Mouse (Mus musculus): ENCODE measurements around the gene Gm5797.
"Not testable (repeated sequence)": the region's sequence is repeated elsewhere in the genome, so short reads cannot be mapped to it uniquely, and the experiment has no call there.

The Gm5797 gene

GRCm38 (mm10) chr14:7332295-7332694 lies at the start of gene Gm5797:
Gm5797 (minus strand) TSS chr14:7332395.
- DNase-seq (ENCODE audit: low spot score) = not testable (repeated sequence)

- not testable (repeated sequence) for DNase-seq (ENCODE audit: low spot score)
These were observed 32.8 kb upstream of the Gm5797 start, which contains the start of gene Gm8374 for GRCm38 (mm10) chr14:7365034-7365433. Gm8374 (minus strand) TSS chr14:7365134.

DNA sequence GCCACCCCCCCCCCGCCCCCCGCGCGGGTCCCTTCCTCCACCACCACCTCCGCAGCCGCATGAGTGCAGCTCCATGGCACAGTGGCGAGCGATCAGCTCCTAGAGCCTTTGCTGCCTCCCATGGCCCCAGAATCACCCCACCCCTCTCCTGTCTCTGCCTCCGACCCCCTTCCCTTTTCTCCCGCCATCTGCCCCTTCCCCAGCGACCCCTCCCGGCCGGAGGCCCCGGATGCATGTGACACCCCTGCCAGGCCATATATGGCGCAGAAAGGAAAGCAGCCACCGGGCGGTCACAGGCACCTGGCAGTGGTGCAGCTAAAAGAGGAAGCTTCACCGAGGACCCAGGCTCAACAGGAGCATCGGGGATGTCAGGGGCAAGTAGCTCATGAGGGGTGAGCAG lies 17.1 kb downstream of the Gm5797 start:
- DNase-seq (ENCODE audit: low spot score) = peak; percentile 75

DNA sequence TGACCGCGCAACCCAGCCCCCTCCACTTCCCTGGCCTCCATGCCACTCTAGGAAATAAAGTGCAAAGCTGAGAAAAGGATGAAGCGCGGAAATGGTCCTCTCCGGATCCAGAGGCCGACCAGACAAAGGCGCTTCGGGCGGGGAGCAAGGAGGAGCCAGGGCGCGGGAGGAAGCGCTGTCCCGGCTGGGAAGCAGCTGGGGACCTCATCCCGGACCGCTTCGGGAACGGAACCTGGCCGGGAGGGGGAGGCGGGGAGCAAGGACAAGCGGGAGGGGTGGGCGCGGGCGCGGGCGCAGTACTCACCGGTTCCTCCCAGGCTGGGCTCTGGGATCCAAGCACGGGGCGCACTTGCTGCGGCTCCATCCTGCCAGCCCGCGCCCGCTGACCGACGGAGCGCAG lies 17.5 kb downstream of the Gm5797 start, which contains the start of gene Gm3739:
TSS of gene Gm3739 (minus strand) at position 389 of the 400 bp plus-strand sequence.
- not testable (repeated sequence) for DNase-seq (ENCODE audit: low spot score)

All from retina, embryonic 14.5 days (tissue).